In the genomic region with DNA sequence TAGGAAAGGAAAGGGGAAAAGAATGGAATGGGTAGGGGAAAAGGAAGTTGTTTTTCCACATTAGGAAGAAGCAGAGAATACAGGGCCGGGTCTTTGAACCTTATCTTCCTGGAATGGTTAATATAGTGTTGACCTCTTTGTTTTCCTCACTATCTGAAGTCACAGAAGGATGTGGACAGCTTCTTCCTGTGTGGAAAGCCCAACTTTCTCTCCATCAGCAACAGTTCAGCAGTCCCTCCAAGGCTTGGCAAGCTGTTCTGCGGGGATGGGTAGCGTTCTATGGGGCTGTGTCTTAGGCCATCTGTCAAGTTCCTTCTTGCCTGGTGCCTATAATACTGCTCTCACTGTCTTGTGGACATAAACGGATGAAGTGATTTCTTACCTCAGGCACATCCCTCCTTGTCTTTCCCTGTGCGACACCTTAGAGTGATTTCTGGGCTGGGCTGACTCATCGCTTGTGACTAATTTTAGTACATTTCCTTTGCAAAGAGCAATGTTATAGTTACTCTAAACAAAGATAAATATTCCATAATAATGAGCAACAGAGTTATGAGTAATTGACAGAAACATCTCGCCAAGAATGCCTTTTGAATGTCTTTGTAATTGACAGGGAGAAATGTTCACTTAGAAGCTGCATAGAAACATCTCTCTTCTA, we compare ENCODE assay signal across 13 mouse cellular contexts. TPM values are rescaled to one million over a fixed set of nuclear protein-coding genes. Genes with fewer than 3 reads are reported as not detected.
DNase-seq lines count a peak whose midpoint lies in the region; ATAC-seq and TF ChIP-seq lines count a peak whose summit lies in the region.
"Had no signal": no experiment of that assay in that cellular context is flagged by ENCODE, and none has a peak within 500 bp of the region (broad histone marks: within the 10 kb centered on the region; RNA-seq: fewer than 3 reads in every experiment).

No protein-coding gene starts in this region.

- no peaks in the 10 kb centered on the region for H3K4me1 ChIP-seq in liver, adult 2 months (ENCODE audit: control insufficient read depth, insufficient read depth, low read length)
- peaks cover 6% of the 10 kb centered on the region; the same call in 1 of the 2 replicates for H3K4me1 ChIP-seq in stomach, embryonic 15.5 days
- H3K4me1 ChIP-seq in stomach, postnatal 0 days (replicated peaks; ENCODE audit: control insufficient read depth, insufficient read depth) = no peaks in the 10 kb centered on the region
- H3K4me1 ChIP-seq: embryonic facial prominence, embryonic 12.5 days; hindbrain, embryonic 12.5 days; midbrain, embryonic 15.5 days had no signal

- peak; percentile 38; the same call in 1 of the 2 replicates for ATAC-seq in frontal cortex, adult (ENCODE audit: low TSS enrichment)
- ATAC-seq in stomach, embryonic 15.5 days (ENCODE audit: insufficient read depth, low FRiP score, low read depth) = no peak
- no peak for ATAC-seq in stomach, postnatal 0 days (ENCODE audit: low FRiP score, low TSS enrichment)
- ATAC-seq: midbrain, embryonic 15.5 days had no signal

- no peak overlapping the region for H3K4me3 ChIP-seq in liver, adult 2 months (ENCODE audit: insufficient read depth, low read depth, low read length)
- no peak overlapping the region for H3K4me3 ChIP-seq in stomach, embryonic 15.5 days (replicated peaks)
- no peak overlapping the region for H3K4me3 ChIP-seq in stomach, postnatal 0 days (ENCODE audit: low read depth, low read length)
- H3K4me3 ChIP-seq: embryonic facial prominence, embryonic 12.5 days; hindbrain, embryonic 12.5 days; midbrain, embryonic 15.5 days had no signal

- H3K27ac ChIP-seq in liver, adult 2 months (replicated peaks; ENCODE audit: insufficient read depth, low read depth, low read length) = 0 out of 2 replicates have a peak overlapping the region, but pooled peaks have one; percentile 15
- H3K27ac ChIP-seq in stomach, embryonic 15.5 days = 0 out of 2 replicates have a peak overlapping the region, but pooled peaks have one; percentile 26
- H3K27ac ChIP-seq in stomach, postnatal 0 days (replicated peaks) = no peak overlapping the region
- H3K27ac ChIP-seq: embryonic facial prominence, embryonic 12.5 days; hindbrain, embryonic 12.5 days; midbrain, embryonic 15.5 days had no signal

- no peak for TF ChIP-seq CTCF in liver, adult 2 months (IDR thresholded peaks at IDR 0.05; ENCODE audit: low read depth, low read length)
- TF ChIP-seq CTCF in stomach, postnatal 0 days (IDR thresholded peaks at IDR 0.05; ENCODE audit: low read depth) = no peak

- no peaks in the 10 kb centered on the region for H3K36me3 ChIP-seq in liver, adult 2 months (ENCODE audit: control insufficient read depth, insufficient read depth, low read length)
- H3K36me3 ChIP-seq in stomach, embryonic 15.5 days = no peaks in the 10 kb centered on the region
- H3K36me3 ChIP-seq in stomach, postnatal 0 days (ENCODE audit: control insufficient read depth, insufficient read depth, low read length) = no peaks in the 10 kb centered on the region
- H3K36me3 ChIP-seq: embryonic facial prominence, embryonic 12.5 days; hindbrain, embryonic 12.5 days; midbrain, embryonic 15.5 days had no signal

- H3K9ac ChIP-seq in liver, adult 2 months (ENCODE audit: low read depth, low read length) = no peak overlapping the region
- no peak overlapping the region for H3K9ac ChIP-seq in stomach, embryonic 15.5 days
- no peak overlapping the region for H3K9ac ChIP-seq in stomach, postnatal 0 days (ENCODE audit: low read length)
- H3K9ac ChIP-seq: embryonic facial prominence, embryonic 12.5 days; hindbrain, embryonic 12.5 days; midbrain, embryonic 15.5 days had no signal

- no peak overlapping the region for H3K4me2 ChIP-seq in stomach, embryonic 15.5 days
- H3K4me2 ChIP-seq in stomach, postnatal 0 days (replicated peaks; ENCODE audit: low read depth) = no peak overlapping the region
- H3K4me2 ChIP-seq: embryonic facial prominence, embryonic 12.5 days; hindbrain, embryonic 12.5 days; midbrain, embryonic 15.5 days had no signal

- no peaks in the 10 kb centered on the region for H3K9me3 ChIP-seq in stomach, embryonic 15.5 days
- no peaks in the 10 kb centered on the region for H3K9me3 ChIP-seq in stomach, postnatal 0 days (ENCODE audit: control insufficient read depth, low read length)
- H3K9me3 ChIP-seq: embryonic facial prominence, embryonic 12.5 days; hindbrain, embryonic 12.5 days; midbrain, embryonic 15.5 days had no signal

- no peaks in the 10 kb centered on the region for H3K27me3 ChIP-seq in liver, adult 2 months (ENCODE audit: control insufficient read depth, insufficient read depth, low read length)
- H3K27me3 ChIP-seq in stomach, embryonic 15.5 days (replicated peaks) = no peaks in the 10 kb centered on the region
- H3K27me3 ChIP-seq in stomach, postnatal 0 days (ENCODE audit: control insufficient read depth, insufficient read depth, low read length) = no peaks in the 10 kb centered on the region
- H3K27me3 ChIP-seq: embryonic facial prominence, embryonic 12.5 days; hindbrain, embryonic 12.5 days; midbrain, embryonic 15.5 days had no signal

- WGBS in liver, adult 2 months = 75% methylated on average over 7 of the region's 7 CpGs
- 54% methylated on average over 7 of the region's 7 CpGs for WGBS in stomach, embryonic 15.5 days
- 41% methylated on average over 7 of the region's 7 CpGs for WGBS in stomach, postnatal 0 days

- H3K79me2 ChIP-seq in liver, adult 2 months (ENCODE audit: control insufficient read depth, insufficient read depth, low read length) = no peaks in the 10 kb centered on the region

- no peak for DNase-seq in frontal cortex, postnatal 10 days (ENCODE audit: low spot score in 2 of 2)
- DNase-seq in liver, adult 2 months (ENCODE audit: extremely low read depth, low read depth, low spot score) = peak; percentile 36
- DNase-seq in liver = no peak
- no peak for DNase-seq in stomach, postnatal 0 days (ENCODE audit: low spot score)
- DNase-seq in adrenal gland, adult (ENCODE audit: inconsistent age in 2 of 2, low spot score in 1 of 2) = no peak
- DNase-seq in right cerebral cortex, postnatal 36 days (ENCODE audit: low spot score in 2 of 2) = no peak
- DNase-seq: adrenal gland, postnatal 10 days; cerebellum, adult 9-11 months had no signal

- no peak for TF ChIP-seq EP300 in stomach, postnatal 0 days (optimal IDR thresholded peaks at IDR 0.05)

- no peak for TF ChIP-seq POLR2A in liver, adult 2 months (IDR thresholded peaks at IDR 0.05; ENCODE audit: extremely low read depth, insufficient read depth, low read length)

RNA-seq across cellular contexts. Expression of gene Usp38, which starts 52.7 kb away (rescaled TPM):
- 14.0 and 15.7 TPM in 2 replicates for total RNA-seq in liver, adult 2 months (2014; rRNA removed)
- 5.2 and 6.8 TPM in 2 replicates for polyA plus RNA-seq in liver, adult 2 months (2012; rRNA removed)
- 15.4 and 18.7 TPM in 2 replicates for polyA plus RNA-seq in stomach, embryonic 15.5 days (2015; fragmentation: Nextera tagmentation; extraction: Ambion mirVana)
- 11.9 and 13.5 TPM in 2 replicates for polyA plus RNA-seq in stomach, postnatal 0 days (2015; fragmentation: Nextera tagmentation; extraction: Ambion mirVana)
